Mouse (Mus musculus): ENCODE data around the gene Rab40c. TPM values are rescaled to one million over a fixed set of nuclear protein-coding genes. Genes with fewer than 3 reads are reported as not detected.

Rab40c gene
- polyA plus RNA-seq, 1 experiment from 2014 or later, result 35.2 TPM

DNA sequence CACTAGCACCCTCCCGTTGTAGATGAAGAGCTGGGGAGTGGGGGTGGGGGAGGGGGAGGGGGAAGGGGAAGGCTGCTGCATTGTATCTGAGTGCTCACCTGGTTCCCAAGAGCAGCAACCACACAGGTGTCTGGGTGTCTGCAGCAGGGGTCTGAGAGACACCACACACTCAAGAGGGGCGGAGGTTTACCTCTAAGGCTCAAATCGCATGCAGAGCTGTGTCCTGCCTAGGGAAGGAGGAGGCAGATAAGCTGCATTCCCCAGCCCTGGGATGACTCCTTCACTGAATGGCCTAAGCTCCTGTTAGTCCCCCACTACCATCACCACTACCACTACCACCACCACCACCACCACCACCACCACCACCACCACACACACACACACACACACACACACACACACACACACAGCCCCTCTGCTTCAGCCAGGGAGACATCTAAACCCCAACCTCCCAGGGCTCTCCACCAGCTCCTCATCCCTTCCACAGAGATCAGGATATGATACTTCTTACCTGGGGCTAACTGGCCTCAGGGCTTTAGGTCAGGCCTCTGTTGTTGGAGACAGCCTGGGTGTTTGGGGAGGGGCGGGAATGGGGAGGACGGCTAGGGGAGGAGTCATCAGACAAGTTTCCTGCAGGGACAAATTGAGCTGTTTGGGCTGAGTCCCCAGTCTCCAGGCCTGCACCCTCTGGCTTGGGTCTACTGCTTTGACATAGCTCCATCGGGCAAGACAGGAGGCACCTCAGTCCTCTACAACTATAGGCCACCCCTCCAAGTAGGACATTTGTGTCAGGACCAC lies 25.0 kb upstream of the Rab40c start, which contains the start of the genes Pigq and Nhlrc4:
Pigq (minus strand) TSS at position 571 of the 798 bp plus-strand sequence.
Nhlrc4 (minus strand) TSS at position 596 of the 798 bp plus-strand sequence.
- Histone ChIP-seq H3K36me3 (no peaks in the 10 kb centered on the region), H3K4me3 (no peak within 1 kb of the TSS), H3K9me3 (no peaks in the 10 kb centered on the region), H3K27me3 (peaks cover under 1% of the 10 kb centered on the region; the same call in 1 of the 2 replicates), H3K4me1 (peaks cover 21% of the 10 kb centered on the region), H3K27ac (no peak within 1 kb of the TSS), H3K9ac (no peak within 1 kb of the TSS), H3K4me2 (no peak within 1 kb of the TSS)
- ATAC-seq (ENCODE audit: insufficient number of reproducible peaks, low FRiP score, low TSS enrichment, low read depth), result no peak
- WGBS, result 64% methylated on average over 6 of the region's 6 CpGs

DNA sequence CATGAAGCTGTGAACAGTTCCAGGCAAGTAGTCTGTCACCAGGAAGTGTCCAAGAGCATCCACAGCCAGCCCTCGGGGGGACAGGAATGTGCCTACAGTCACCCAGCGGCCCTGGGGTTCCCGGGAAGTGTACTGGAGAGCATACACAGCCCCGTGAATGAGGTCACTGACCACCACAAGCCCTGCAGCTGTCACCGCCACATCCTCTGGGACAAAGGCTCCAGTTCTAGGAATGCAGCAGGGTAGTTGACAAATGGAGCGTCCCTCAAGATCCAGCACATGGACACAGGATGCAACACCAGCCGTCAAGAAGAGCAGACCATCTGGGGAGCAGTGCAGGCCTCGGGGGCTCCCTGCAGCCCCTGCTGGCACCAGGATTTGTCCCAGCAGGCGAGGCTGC lies 24.2 kb upstream of the Rab40c start:
- no peak overlapping the region for H3K4me3 ChIP-seq
- peaks cover 21% of the 10 kb centered on the region for H3K4me1 ChIP-seq
- no peak overlapping the region for H3K4me2 ChIP-seq
- peaks cover 3% of the 10 kb centered on the region; the same call in 1 of the 2 replicates for H3K36me3 ChIP-seq
- WGBS, result 67% methylated on average over 9 of the region's 9 CpGs
- H3K27me3 ChIP-seq, result no peaks in the 10 kb centered on the region
- H3K27ac ChIP-seq, result no peak overlapping the region
- no peak overlapping the region for H3K9ac ChIP-seq
- no peaks in the 10 kb centered on the region for H3K9me3 ChIP-seq
- ATAC-seq (ENCODE audit: insufficient number of reproducible peaks, low FRiP score, low TSS enrichment, low read depth), result no peak

DNA sequence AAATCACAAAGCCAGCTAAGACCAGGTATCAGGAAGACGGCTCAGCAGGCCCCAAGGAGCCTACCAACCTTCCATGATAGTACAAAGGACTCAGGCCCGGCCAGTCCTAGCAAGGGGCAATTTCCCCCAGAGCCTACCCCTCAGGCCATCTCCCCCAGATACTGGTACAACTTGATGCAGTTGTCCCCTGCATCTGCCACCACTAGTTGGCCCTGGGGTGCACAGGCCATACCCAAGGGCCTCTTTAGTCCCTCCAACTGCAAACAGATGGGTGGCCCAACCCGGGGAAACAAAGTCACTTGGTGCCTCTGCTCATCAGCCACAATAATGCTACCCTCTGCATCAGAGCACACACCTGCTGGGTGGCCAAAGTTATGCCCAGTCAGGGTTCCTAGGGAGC lies 23.7 kb upstream of the Rab40c start:
- H3K27me3 ChIP-seq, result no peaks in the 10 kb centered on the region
- no peak overlapping the region for H3K4me2 ChIP-seq
- H3K36me3 ChIP-seq, result peaks cover 3% of the 10 kb centered on the region; the same call in 1 of the 2 replicates
- peaks cover 21% of the 10 kb centered on the region for H3K4me1 ChIP-seq
- WGBS, result 77% methylated on average over 3 of the region's 3 CpGs
- no peaks in the 10 kb centered on the region for H3K9me3 ChIP-seq
- ATAC-seq (ENCODE audit: insufficient number of reproducible peaks, low FRiP score, low TSS enrichment, low read depth), result no peak
- no peak overlapping the region for H3K9ac ChIP-seq
- no peak overlapping the region for H3K4me3 ChIP-seq
- no peak overlapping the region for H3K27ac ChIP-seq

DNA sequence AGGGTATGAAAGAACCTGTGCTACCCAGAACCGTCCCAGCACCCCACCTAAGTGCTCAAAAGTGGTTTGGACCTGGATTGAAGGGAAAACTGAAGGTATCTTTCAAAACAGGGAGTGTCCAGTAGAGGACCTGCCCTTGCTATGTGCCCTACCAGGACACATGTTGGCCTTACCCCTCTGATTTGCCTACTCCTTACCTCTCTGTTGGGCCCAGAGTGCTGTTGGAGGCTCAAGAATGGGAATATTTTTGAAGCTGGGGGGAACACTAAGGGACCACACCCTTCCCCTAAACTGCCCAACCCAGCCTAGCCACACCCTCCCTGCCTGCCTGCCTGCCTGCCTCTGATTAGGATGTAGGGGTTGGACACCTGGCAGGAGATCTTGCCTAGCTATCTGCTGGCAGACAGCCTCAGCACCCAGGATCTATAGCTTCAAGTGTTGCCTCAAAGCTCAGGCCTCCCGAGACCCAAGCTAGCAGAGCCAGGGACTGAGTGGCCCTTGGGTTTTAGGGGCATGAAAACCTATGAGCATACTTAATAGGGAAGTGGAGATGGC lies 23.1 kb upstream of the Rab40c start:
- 82% methylated on average over 2 of the region's 2 CpGs for WGBS
- no peaks in the 10 kb centered on the region for H3K27me3 ChIP-seq
- H3K4me3 ChIP-seq, result peak overlapping the region; percentile 86; the same call in 1 of the 2 replicates

DNA sequence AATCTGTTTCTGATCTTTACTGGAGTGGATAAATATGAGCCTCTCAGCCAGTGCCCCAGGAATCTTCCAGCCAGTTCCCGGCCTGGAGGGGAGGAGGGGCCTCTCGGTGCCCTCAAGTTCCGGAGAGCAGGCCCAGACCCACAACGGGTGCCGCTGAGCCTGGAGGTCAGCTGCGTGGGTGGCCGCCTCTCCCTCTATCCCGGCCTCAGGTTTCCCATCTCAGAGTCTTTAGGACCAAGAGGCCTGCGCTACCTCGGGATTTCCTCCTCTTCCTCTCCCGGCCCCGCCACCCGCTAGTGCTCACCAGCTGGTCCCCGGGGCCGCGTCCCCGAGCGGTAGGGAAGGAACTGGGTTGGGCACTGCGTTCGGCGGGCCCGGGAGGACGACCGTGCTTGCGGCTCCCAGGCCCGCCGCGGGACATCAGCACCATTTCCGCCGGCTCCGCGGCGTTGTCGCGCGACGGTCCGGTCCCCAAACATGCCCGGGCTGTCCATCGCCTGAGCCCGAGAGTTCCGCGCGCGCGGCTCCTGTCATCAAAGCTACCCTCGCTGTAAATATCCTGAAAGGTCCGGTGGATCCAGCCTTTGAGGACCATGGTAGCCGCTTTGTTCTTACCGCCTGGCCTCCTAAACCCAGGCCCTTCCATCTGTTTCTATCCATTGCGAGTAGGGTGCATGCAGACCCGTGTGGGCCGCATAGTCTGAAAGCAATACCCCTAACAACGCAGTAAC lies 22.1 kb upstream of the Rab40c start:
- H3K4me1 ChIP-seq, result peaks cover 21% of the 10 kb centered on the region
- ATAC-seq (ENCODE audit: insufficient number of reproducible peaks, low FRiP score, low TSS enrichment, low read depth), result no peak
- H3K9me3 ChIP-seq, result no peaks in the 10 kb centered on the region
- WGBS, result 3% methylated on average over 54 of the region's 54 CpGs
- peak overlapping the region; percentile 86 for H3K4me3 ChIP-seq
- no peaks in the 10 kb centered on the region for H3K27me3 ChIP-seq
- H3K36me3 ChIP-seq, result peaks cover 12% of the 10 kb centered on the region
- peak overlapping the region; percentile 96 for H3K9ac ChIP-seq
- H3K27ac ChIP-seq, result peak overlapping the region; percentile 88
- H3K4me2 ChIP-seq, result peak overlapping the region; percentile 51

More for the DNA sequence above, 23.1 kb upstream of the Rab40c start:
- no peak overlapping the region for H3K9ac ChIP-seq
- ATAC-seq (ENCODE audit: insufficient number of reproducible peaks, low FRiP score, low TSS enrichment, low read depth), result no peak
- H3K27ac ChIP-seq, result no peak overlapping the region
- no peaks in the 10 kb centered on the region for H3K9me3 ChIP-seq
- no peak overlapping the region for H3K4me2 ChIP-seq
- H3K36me3 ChIP-seq, result peaks cover 3% of the 10 kb centered on the region; the same call in 1 of the 2 replicates
- peaks cover 21% of the 10 kb centered on the region for H3K4me1 ChIP-seq

DNA sequence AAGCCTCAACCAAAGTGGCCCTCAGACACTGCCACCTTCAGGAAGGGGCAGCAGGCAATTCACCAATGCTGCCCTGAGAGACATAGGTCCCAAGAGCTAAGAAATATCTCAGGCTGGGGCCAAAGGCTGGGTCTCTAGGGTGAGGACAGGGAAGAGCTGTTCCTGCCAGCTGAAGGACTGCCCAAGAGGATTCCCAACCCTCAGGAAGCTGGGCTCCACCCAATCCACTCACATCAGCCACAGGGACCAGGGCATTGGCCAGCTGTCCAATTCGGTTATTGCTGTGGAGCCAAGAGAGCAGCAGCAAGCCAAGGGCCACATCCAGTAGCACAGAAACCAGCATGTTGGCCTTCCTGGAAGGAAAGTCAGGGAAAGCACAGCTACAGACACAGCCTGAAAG lies 15.0 kb upstream of the Rab40c start:
- Histone ChIP-seq H3K4me1 (no peaks in the 10 kb centered on the region), H3K36me3 (peaks cover 78% of the 10 kb centered on the region), H3K9ac (no peak overlapping the region), H3K27me3 (no peaks in the 10 kb centered on the region), H3K4me2 (no peak overlapping the region), H3K4me3 (no peak overlapping the region), H3K9me3 (no peaks in the 10 kb centered on the region), H3K27ac (no peak overlapping the region)
- WGBS, result 81% methylated on average over 1 of the region's 1 CpGs
- ATAC-seq (ENCODE audit: insufficient number of reproducible peaks, low FRiP score, low TSS enrichment, low read depth), result no peak

DNA sequence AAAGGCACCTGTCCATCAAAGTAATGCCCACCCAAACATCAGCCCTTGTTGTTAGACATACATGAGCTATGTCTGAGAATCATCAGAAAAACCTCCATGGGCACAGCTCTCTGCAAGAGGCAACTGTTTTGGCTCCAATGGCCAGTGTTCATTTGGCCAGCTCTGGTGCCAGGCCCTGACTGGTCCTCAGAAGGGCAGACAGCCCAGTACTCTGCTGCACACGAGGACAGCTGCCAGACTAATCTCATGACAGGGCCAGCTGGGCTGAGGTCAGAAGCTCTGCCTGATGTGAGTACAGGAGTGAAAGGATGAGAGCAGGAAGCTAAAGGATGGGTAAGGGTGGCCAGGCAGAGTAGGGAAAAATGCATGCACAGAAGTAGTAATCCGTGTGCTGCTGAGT lies 5.8 kb upstream of the Rab40c start:
- no peaks in the 10 kb centered on the region for H3K9me3 ChIP-seq
- no peak for ATAC-seq (ENCODE audit: insufficient number of reproducible peaks, low FRiP score, low TSS enrichment, low read depth)
- H3K4me1 ChIP-seq, result peaks cover 7% of the 10 kb centered on the region
- 75% methylated on average over 2 of the region's 2 CpGs for WGBS
- no peak overlapping the region for H3K4me2 ChIP-seq
- H3K27me3 ChIP-seq, result no peaks in the 10 kb centered on the region
- H3K4me3 ChIP-seq, result no peak overlapping the region
- H3K36me3 ChIP-seq, result peaks cover 47% of the 10 kb centered on the region
- H3K27ac ChIP-seq, result no peak overlapping the region
- no peak overlapping the region for H3K9ac ChIP-seq

DNA sequence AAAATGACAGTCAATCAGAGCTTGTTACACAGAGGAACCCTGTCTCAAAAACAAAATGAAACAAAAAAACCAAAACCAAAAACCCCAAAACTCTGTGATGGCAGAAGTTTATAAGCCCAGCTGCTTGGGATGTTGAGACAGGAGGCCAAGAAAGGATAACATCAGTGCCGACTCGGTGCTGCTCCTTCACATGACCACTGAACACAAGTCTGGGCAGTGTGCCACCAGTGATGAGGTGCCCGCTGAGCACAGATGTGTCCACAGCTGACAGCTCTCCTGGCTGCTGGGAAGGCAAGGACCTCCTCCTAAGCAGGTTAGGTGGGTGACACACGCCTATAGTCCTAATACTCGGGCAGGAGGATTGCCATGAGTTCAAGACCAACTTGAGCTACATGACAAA lies 2.6 kb upstream of the Rab40c start:
- peaks cover 24% of the 10 kb centered on the region for H3K4me1 ChIP-seq
- 76% methylated on average over 5 of the region's 5 CpGs for WGBS
- H3K36me3 ChIP-seq, result peaks cover 23% of the 10 kb centered on the region
- no peak overlapping the region for H3K4me3 ChIP-seq
- ATAC-seq (ENCODE audit: insufficient number of reproducible peaks, low FRiP score, low TSS enrichment, low read depth), result no peak
- no peaks in the 10 kb centered on the region for H3K27me3 ChIP-seq
- H3K27ac ChIP-seq, result no peak overlapping the region
- H3K4me2 ChIP-seq, result no peak overlapping the region
- no peak overlapping the region for H3K9ac ChIP-seq
- no peaks in the 10 kb centered on the region for H3K9me3 ChIP-seq

DNA sequence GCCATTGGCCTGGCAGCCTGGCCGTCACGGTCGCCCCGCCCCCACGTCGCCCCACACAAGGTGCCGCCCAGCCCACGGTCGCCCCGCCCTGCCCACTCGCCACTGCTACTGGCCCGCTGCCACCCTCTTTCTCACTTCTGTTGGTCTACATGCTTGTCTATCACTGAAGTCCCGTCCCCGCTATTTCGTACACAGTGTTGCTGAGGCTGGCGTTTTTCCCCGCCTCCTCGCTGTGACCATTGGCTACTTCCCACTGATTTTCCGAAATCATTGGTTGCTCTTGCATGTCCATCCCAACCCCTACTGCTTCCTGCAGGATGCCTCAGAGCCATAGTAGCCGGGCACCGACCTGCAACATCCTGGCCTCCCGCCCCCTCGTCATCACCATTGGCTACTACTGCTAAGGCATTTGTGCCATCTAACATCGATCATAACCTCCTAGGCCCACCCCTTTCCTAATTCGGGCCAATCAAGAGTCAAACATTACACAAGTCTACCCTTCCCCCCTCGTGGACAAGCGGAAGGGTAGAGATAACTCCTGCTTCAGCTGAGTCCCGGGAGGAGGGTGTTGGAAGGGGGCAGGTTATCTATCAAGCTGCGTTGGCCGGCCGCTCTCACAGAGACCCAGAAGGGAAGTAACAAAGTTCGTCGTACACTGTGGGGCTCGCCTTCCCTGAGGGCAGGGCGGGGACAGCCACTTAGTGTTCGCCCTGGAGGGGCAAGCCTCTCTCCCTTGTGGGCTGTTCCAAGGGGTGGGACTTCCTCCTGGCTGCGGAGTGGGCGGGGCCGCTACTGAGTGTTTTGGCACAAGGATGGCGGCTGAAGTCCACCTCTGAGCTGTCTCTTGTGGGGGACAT lies 487 bp upstream of the Rab40c start:
- whole genome bisulfite sequencing, result under 1% methylated on average over 39 of the region's 40 CpGs
- H3K4me2 ChIP-seq, result peak overlapping the region; percentile 88
- no peaks in the 10 kb centered on the region for H3K9me3 ChIP-seq
- H3K27me3 ChIP-seq, result no peaks in the 10 kb centered on the region
- peak overlapping the region; percentile 96 for H3K27ac ChIP-seq
- ATAC-seq (ENCODE audit: insufficient number of reproducible peaks, low FRiP score, low TSS enrichment, low read depth), result peak; percentile 97
- peak overlapping the region; percentile 70 for H3K9ac ChIP-seq
- H3K4me1 ChIP-seq, result peaks cover 25% of the 10 kb centered on the region
- H3K4me3 ChIP-seq, result peak overlapping the region; percentile 98
- peaks cover 9% of the 10 kb centered on the region for H3K36me3 ChIP-seq

DNA sequence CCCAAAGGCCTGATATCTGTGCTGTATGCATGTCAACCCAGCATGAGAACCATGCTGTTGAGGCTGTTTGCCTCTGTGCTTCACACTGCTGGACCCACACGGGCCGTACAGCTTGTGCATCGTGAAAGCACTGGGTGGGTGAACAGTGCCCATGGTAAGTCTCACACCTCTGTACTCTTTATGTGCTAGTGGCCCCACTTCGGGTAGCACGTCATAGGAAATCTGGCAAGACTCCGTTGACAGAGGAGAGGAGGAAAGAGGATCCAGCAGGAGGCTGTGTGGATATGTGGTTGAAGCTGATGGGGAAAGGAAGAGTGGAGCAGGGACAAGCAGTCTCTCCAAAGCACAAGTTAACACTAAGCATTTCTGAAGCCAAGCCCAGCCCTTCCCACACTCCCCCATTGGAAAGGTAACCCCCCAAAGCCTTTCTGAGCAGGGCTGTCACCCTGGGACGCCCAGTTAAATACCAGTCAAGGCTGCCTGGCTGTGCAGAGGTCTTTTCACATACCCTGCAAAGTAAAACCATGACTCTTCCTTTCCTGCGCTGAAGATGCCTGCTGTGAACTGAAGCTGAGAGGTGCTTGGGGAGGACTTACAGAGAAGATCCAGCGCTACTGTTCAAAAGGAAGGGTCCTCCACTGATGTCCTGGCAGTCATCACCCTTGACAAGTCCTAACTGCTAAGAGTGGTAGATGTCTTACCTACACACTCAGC lies 1.3 kb downstream of the Rab40c start:
- Histone ChIP-seq H3K4me1 (peaks cover 29% of the 10 kb centered on the region), H3K9me3 (no peaks in the 10 kb centered on the region), H3K4me2 (peak overlapping the region; percentile 88), H3K27me3 (no peaks in the 10 kb centered on the region), H3K36me3 (peaks cover 14% of the 10 kb centered on the region), H3K9ac (peak overlapping the region; percentile 85), H3K4me3 (peak overlapping the region; percentile 98), H3K27ac (peak overlapping the region; percentile 81; the same call in 1 of the 2 replicates)
- no peak for ATAC-seq (ENCODE audit: insufficient number of reproducible peaks, low FRiP score, low TSS enrichment, low read depth)
- WGBS, result 81% methylated on average over 9 of the region's 9 CpGs

Data from limb, embryonic 15.5 days (tissue).